Mouse (Mus musculus) forebrain, embryonic 10.5 days (tissue): ENCODE measurements around the gene Gpat2. TPM values are rescaled to one million over a fixed set of nuclear protein-coding genes. Genes with fewer than 3 reads are reported as not detected.

Experiments used
- DNase-seq: peaks from one replicate; pipeline ENCODE4 v3.0.0-alpha.2; 2017; ENCODE audit warnings: low spot score; ENCODE audit errors: extremely low spot score
- H3K27ac ChIP-seq: fragments of 300-500 bp; sonication (generic); 2 replicates; pipeline ENCODE4 v1.5.1; 2016; ENCODE audit warnings: mild to moderate bottlenecking
- H3K27me3 ChIP-seq: fragments of 300-500 bp; sonication (generic); 2 replicates; pipeline ENCODE4 v1.6.1; 2016; ENCODE audit warnings: mild to moderate bottlenecking; ENCODE audit not compliant: poor library complexity, severe bottlenecking
- H3K36me3 ChIP-seq: fragments of 300-500 bp; sonication (generic); replicated peaks from 2 replicates; pipeline ENCODE4 v1.6.1; 2016; ENCODE audit warnings: mild to moderate bottlenecking, moderate library complexity
- H3K4me1 ChIP-seq: fragments of 300-500 bp; sonication (generic); 2 replicates; pipeline ENCODE4 v1.6.1; 2016
- H3K4me3 ChIP-seq: fragments of 300-500 bp; sonication (generic); 2 replicates; pipeline ENCODE4 v1.5.1; 2016; ENCODE audit warnings: mild to moderate bottlenecking, moderate library complexity
- H3K9me3 ChIP-seq: fragments of 300-500 bp; sonication (generic); 2 replicates; pipeline ENCODE4 v1.6.1; 2016; ENCODE audit warnings: mild to moderate bottlenecking, moderate library complexity
- WGBS: fragments of 180-500 bp; shearing (Covaris S2); methylation state at CpG from one replicate; pipeline ENCODE4 v1.1.7; 2016; 5-methylcytosine and 5-hydroxymethylcytosine counted together
- polyA plus RNA-seq: library from polyadenylated mRNA; unstranded; fragments of >200 nt; fragmentation: Nextera tagmentation; extraction: Ambion mirVana; gene quantifications from 2 replicates; pipeline ENCODE4 v1.2.1, GENCODE M21; 2016

The Gpat2 gene
- polyA plus RNA-seq, 1 experiment from 2014 or later: 0.14 TPM

DNA sequence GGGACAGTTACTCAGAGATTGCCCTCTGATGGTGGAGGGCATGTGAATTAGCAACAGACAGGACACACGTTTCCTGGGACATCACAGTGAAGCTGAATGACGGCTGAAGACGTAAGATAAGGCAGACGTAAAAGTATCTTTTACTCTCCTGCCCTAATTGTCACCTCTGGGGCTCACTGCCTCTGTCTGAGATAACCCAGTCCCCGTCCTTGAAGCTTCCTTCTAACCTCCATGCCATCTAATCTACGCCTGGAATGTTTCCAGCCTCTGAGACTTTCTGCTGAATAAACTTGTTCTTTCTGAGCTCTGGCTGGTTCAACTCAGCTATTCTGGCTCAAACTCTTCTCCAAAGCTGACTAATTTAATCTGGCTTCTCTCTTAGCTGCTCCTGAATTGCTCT, 26.7 kb downstream of the Gpat2 start:
- Histone ChIP-seq H3K27ac (no peak overlapping the region), H3K9me3 (no peaks in the 10 kb centered on the region), H3K4me3 (no peak overlapping the region), H3K4me1 (peaks cover 4% of the 10 kb centered on the region), H3K36me3 (no peaks in the 10 kb centered on the region), H3K27me3 (peaks cover 33% of the 10 kb centered on the region)
- DNase-seq: no peak
- 66% methylated on average over 6 of the region's 6 CpGs for WGBS

GRCm38 (mm10) chr2:127453141-127453540, 28.1 kb downstream of the Gpat2 start:
- no peak overlapping the region for H3K27ac ChIP-seq
- WGBS: 82% methylated on average over 9 of the region's 9 CpGs
- no peak overlapping the region for H3K4me3 ChIP-seq
- H3K4me1 ChIP-seq: peaks cover 4% of the 10 kb centered on the region
- no peak for DNase-seq
- H3K36me3 ChIP-seq: no peaks in the 10 kb centered on the region
- peaks cover 29% of the 10 kb centered on the region for H3K27me3 ChIP-seq
- no peaks in the 10 kb centered on the region for H3K9me3 ChIP-seq

DNA sequence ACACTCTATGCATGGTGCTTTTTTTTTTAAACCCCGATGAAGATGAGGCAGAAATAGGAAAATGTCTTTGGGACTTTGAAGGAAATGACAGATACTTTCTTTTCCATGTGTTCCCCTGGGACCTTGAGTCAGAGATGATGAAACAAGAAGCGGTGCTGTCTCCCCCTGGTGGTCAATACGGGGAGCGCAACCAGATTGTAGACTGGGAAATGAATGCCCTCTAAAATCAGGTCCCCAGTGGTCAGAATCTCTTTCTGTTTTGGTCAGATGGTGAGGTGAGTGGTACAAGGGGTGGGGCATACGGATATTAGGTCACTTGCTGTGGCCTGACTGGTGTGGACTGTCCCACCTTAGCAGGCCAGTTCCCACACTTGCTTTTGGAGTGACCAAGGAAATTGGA, 28.8 kb downstream of the Gpat2 start:
- WGBS: 4% methylated on average over 5 of the region's 5 CpGs
- H3K4me1 ChIP-seq: peaks cover 4% of the 10 kb centered on the region
- H3K27ac ChIP-seq: no peak overlapping the region
- peaks cover 29% of the 10 kb centered on the region for H3K27me3 ChIP-seq
- no peak overlapping the region for H3K4me3 ChIP-seq
- peak; percentile 72 for DNase-seq
- H3K9me3 ChIP-seq: no peaks in the 10 kb centered on the region
- no peaks in the 10 kb centered on the region for H3K36me3 ChIP-seq

- Histone ChIP-seq H3K9me3 (no peaks in the 10 kb centered on the region), H3K36me3 (no peaks in the 10 kb centered on the region), H3K27me3 (peaks cover 15% of the 10 kb centered on the region), H3K4me3 (no peak overlapping the region), H3K4me1 (no peaks in the 10 kb centered on the region), H3K27ac (no peak overlapping the region)
- DNase-seq: no peak
- 83% methylated on average over 2 of the region's 2 CpGs for WGBS
Measured at GRCm38 (mm10) chr2:127459341-127459740, 34.3 kb downstream of the Gpat2 start.

GRCm38 (mm10) chr2:127461351-127461750, 36.4 kb downstream of the Gpat2 start:
- 62% methylated on average over 9 of the region's 9 CpGs for WGBS
- no peak overlapping the region for H3K4me3 ChIP-seq
- DNase-seq: no peak
- no peak overlapping the region for H3K27ac ChIP-seq
- H3K9me3 ChIP-seq: no peaks in the 10 kb centered on the region
- H3K27me3 ChIP-seq: peaks cover 8% of the 10 kb centered on the region; the same call in 1 of the 2 replicates
- H3K36me3 ChIP-seq: no peaks in the 10 kb centered on the region
- no peaks in the 10 kb centered on the region for H3K4me1 ChIP-seq

DNA sequence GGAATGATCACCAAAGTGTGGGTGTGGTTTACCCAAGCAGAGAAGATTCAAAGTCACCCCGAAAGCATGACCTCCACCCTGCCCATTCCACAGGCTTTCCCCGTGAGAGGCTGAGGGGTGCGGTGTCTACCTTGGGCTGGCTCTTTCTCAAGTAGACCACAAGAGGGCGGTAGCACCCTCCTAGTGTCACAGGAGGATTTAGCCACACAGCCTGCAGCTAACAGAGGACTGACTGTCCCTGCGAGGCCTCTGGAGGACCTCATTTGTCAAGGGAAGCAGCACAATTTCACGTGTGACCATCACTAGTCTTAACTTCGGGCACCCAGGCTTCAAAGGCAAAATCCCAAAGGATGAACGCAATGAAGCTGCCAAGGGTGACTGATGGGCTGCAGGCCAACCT, 37.3 kb downstream of the Gpat2 start:
- no peak overlapping the region for H3K27ac ChIP-seq
- peaks cover 8% of the 10 kb centered on the region; the same call in 1 of the 2 replicates for H3K27me3 ChIP-seq
- H3K4me3 ChIP-seq: no peak overlapping the region
- no peaks in the 10 kb centered on the region for H3K9me3 ChIP-seq
- peak; percentile 64 for DNase-seq
- 19% methylated on average over 8 of the region's 8 CpGs for WGBS
- no peaks in the 10 kb centered on the region for H3K36me3 ChIP-seq
- no peaks in the 10 kb centered on the region for H3K4me1 ChIP-seq

- DNase-seq: no peak
- Histone ChIP-seq H3K4me3 (no peak overlapping the region), H3K27me3 (no peaks in the 10 kb centered on the region), H3K27ac (no peak overlapping the region), H3K36me3 (no peaks in the 10 kb centered on the region), H3K9me3 (no peaks in the 10 kb centered on the region), H3K4me1 (no peaks in the 10 kb centered on the region)
- 87% methylated on average over 5 of the region's 5 CpGs for WGBS
Measured at GRCm38 (mm10) chr2:127470183-127470582, 45.2 kb downstream of the Gpat2 start.

- H3K36me3 ChIP-seq: no peaks in the 10 kb centered on the region
- H3K27ac ChIP-seq: no peak overlapping the region
- DNase-seq: no peak
- H3K9me3 ChIP-seq: no peaks in the 10 kb centered on the region
- no peak overlapping the region for H3K4me3 ChIP-seq
- no peaks in the 10 kb centered on the region for H3K4me1 ChIP-seq
- H3K27me3 ChIP-seq: no peaks in the 10 kb centered on the region
- 95% methylated on average over 10 of the region's 10 CpGs for WGBS
Measured at GRCm38 (mm10) chr2:127470661-127471060, 45.7 kb downstream of the Gpat2 start.

DNA sequence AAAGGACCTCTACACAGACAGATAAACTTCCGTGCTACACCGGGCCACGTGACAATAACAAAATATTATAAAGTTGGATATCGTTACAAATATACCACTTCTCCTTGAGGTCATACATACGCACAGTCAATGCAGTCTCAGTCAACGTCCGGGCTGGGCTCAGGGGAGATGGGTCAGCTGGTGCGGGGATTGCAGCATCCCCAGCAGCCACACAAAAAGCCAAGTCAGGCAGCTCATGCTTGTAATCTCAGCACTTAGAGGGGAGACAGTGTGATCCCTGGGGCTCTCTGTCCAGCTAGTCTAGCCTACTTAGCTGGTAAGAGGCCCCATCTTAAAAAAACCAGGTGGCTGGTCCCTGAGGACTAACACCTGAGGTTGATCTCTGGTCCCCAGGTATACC, 46.3 kb downstream of the Gpat2 start:
- WGBS: 88% methylated on average over 8 of the region's 8 CpGs

GRCm38 (mm10) chr2:127472279-127472678, 47.3 kb downstream of the Gpat2 start:
- Histone ChIP-seq H3K36me3 (no peaks in the 10 kb centered on the region), H3K9me3 (no peaks in the 10 kb centered on the region), H3K4me3 (no peak overlapping the region), H3K27me3 (no peaks in the 10 kb centered on the region), H3K27ac (no peak overlapping the region), H3K4me1 (no peaks in the 10 kb centered on the region)
- WGBS: 82% methylated on average over 3 of the region's 3 CpGs
- DNase-seq: no peak

More for the DNA sequence above, 46.3 kb downstream of the Gpat2 start:
- H3K36me3 ChIP-seq: no peaks in the 10 kb centered on the region
- no peak overlapping the region for H3K4me3 ChIP-seq
- H3K27me3 ChIP-seq: no peaks in the 10 kb centered on the region
- no peaks in the 10 kb centered on the region for H3K4me1 ChIP-seq
- H3K9me3 ChIP-seq: no peaks in the 10 kb centered on the region
- DNase-seq: no peak
- no peak overlapping the region for H3K27ac ChIP-seq

DNA sequence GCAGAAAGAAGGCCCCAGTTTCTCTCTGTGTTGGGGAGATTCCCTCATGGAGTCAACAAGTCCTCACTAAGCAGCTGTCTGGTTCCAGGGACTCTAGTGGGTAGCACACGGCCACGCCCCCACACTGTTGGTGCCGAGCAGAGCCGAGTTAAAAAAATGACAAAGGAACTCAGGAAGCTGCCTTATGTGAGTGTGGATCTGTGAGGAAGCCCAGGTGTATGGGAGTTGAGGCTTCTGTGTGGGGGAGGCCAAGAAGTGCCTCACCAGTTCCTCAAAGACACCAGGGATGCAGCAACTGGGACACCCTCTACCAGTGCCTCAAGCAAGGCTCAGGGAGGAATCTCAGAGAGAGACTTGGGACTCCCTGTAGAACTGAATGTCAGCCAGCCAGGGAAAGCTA, 54.2 kb downstream of the Gpat2 start:
- Histone ChIP-seq H3K36me3 (no peaks in the 10 kb centered on the region), H3K4me3 (no peak overlapping the region), H3K27ac (no peak overlapping the region), H3K4me1 (peaks cover 28% of the 10 kb centered on the region), H3K27me3 (peaks cover 60% of the 10 kb centered on the region), H3K9me3 (no peaks in the 10 kb centered on the region)
- WGBS: 80% methylated on average over 4 of the region's 4 CpGs
- no peak for DNase-seq

DNA sequence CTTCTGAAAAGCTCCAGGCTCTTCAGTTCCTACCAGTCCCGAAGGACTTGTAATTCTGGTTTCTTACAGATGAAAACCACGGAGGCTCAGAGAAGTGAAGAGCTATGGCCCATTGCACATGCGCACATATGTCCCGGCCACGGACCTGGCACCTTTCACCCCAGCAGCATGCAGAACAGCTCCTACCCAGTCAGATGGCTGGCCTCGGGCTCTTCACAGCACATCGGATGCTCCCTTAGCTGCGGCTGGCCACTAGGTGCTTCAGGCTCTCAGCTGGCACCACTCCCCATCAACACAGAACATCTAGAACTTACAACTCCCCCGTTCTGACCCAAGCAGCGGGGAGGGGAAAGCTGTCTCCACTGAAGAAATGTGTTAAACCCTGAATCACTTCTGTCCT, 54.8 kb downstream of the Gpat2 start:
- Histone ChIP-seq H3K4me3 (no peak overlapping the region), H3K4me1 (peaks cover 33% of the 10 kb centered on the region), H3K36me3 (no peaks in the 10 kb centered on the region), H3K27ac (no peak overlapping the region), H3K27me3 (peaks cover 65% of the 10 kb centered on the region), H3K9me3 (no peaks in the 10 kb centered on the region)
- 71% methylated on average over 10 of the region's 10 CpGs for WGBS
- DNase-seq: no peak

- Histone ChIP-seq H3K27me3 (peaks cover 87% of the 10 kb centered on the region), H3K4me1 (peaks cover 36% of the 10 kb centered on the region), H3K9me3 (no peaks in the 10 kb centered on the region), H3K27ac (peak overlapping the region; percentile 52; the same call in 1 of the 2 replicates), H3K4me3 (peak overlapping the region; percentile 58), H3K36me3 (no peaks in the 10 kb centered on the region)
- under 1% methylated on average over 58 of the region's 59 CpGs for WGBS
- DNase-seq: no peak
Measured at GRCm38 (mm10) chr2:127481841-127482532, 57.0 kb downstream of the Gpat2 start.
